Mouse (Mus musculus): ENCODE measurements around the gene Ttyh2. TPM values are rescaled to one million over a fixed set of nuclear protein-coding genes. Genes with fewer than 3 reads are reported as not detected.
A peak's percentile ranks its signal among the peaks of the same experiment; 100 is the strongest.

Gene Ttyh2
- polyA plus RNA-seq, 1 experiment from 2014 or later, result 11.4 TPM

GRCm38 (mm10) chr11:114736913-114737624, 61.8 kb downstream of the Ttyh2 start:
- ATAC-seq (ENCODE audit: low FRiP score) (peak; percentile 56; the same call in 1 of the 2 replicates), DNase-seq (ENCODE audit: low spot score, missing footprints) (peak; percentile 94)
- peaks cover 22% of the 10 kb centered on the region for H3K4me1 ChIP-seq (ENCODE audit: control insufficient read depth, insufficient read depth, low read length)
- H3K9me3 ChIP-seq (ENCODE audit: control insufficient read depth, low read length), result no peaks in the 10 kb centered on the region
- peaks cover 7% of the 10 kb centered on the region for H3K27me3 ChIP-seq (ENCODE audit: control insufficient read depth, insufficient read depth, low read length)
- H3K4me3 ChIP-seq (ENCODE audit: low read depth, low read length), result no peak overlapping the region
- H3K27ac ChIP-seq (ENCODE audit: low read depth, low read length), result no peak overlapping the region
- peak overlapping the region; percentile 33; the same call in 1 of the 2 replicates for H3K9ac ChIP-seq (ENCODE audit: low read length)
- WGBS, result 15% methylated on average over 11 of the region's 11 CpGs
- H3K4me2 ChIP-seq, result no peak overlapping the region
- H3K36me3 ChIP-seq (ENCODE audit: control insufficient read depth, insufficient read depth, low read length), result no peaks in the 10 kb centered on the region

GRCm38 (mm10) chr11:114740598-114740997, 65.4 kb downstream of the Ttyh2 start:
- Histone ChIP-seq H3K9ac (ENCODE audit: low read length) (no peak overlapping the region), H3K27ac (ENCODE audit: low read depth, low read length) (no peak overlapping the region), H3K27me3 (ENCODE audit: control insufficient read depth, insufficient read depth, low read length) (peaks cover 11% of the 10 kb centered on the region), H3K4me1 (ENCODE audit: control insufficient read depth, insufficient read depth, low read length) (peaks cover 22% of the 10 kb centered on the region), H3K9me3 (ENCODE audit: control insufficient read depth, low read length) (no peaks in the 10 kb centered on the region), H3K4me2 (no peak overlapping the region), H3K36me3 (ENCODE audit: control insufficient read depth, insufficient read depth, low read length) (no peaks in the 10 kb centered on the region), H3K4me3 (ENCODE audit: low read depth, low read length) (no peak overlapping the region)
- DNase-seq (ENCODE audit: low spot score, missing footprints), result peak; percentile 88
- no peak for ATAC-seq (ENCODE audit: low FRiP score)
- 29% methylated on average over 9 of the region's 10 CpGs for WGBS

GRCm38 (mm10) chr11:114741451-114741850, 66.2 kb downstream of the Ttyh2 start:
- Histone ChIP-seq H3K4me2 (peak overlapping the region; percentile 0; the same call in 1 of the 2 replicates), H3K4me3 (ENCODE audit: low read depth, low read length) (no peak overlapping the region), H3K9me3 (ENCODE audit: control insufficient read depth, low read length) (no peaks in the 10 kb centered on the region), H3K36me3 (ENCODE audit: control insufficient read depth, insufficient read depth, low read length) (no peaks in the 10 kb centered on the region), H3K27me3 (ENCODE audit: control insufficient read depth, insufficient read depth, low read length) (peaks cover 11% of the 10 kb centered on the region), H3K27ac (ENCODE audit: low read depth, low read length) (peak overlapping the region; percentile 27), H3K4me1 (ENCODE audit: control insufficient read depth, insufficient read depth, low read length) (peaks cover 22% of the 10 kb centered on the region), H3K9ac (ENCODE audit: low read length) (no peak overlapping the region)
- peak; percentile 93 for DNase-seq (ENCODE audit: low spot score, missing footprints)
- peak; percentile 84 for ATAC-seq (ENCODE audit: low FRiP score)
- WGBS, result 20% methylated on average over 6 of the region's 6 CpGs

- 1% methylated on average over 12 of the region's 12 CpGs for WGBS
- peak overlapping the region; percentile 27 for H3K4me2 ChIP-seq
- no peak overlapping the region for H3K9ac ChIP-seq (ENCODE audit: low read length)
- no peaks in the 10 kb centered on the region for H3K9me3 ChIP-seq (ENCODE audit: control insufficient read depth, low read length)
- no peak overlapping the region for H3K4me3 ChIP-seq (ENCODE audit: low read depth, low read length)
- no peaks in the 10 kb centered on the region for H3K36me3 ChIP-seq (ENCODE audit: control insufficient read depth, insufficient read depth, low read length)
- peaks cover 4% of the 10 kb centered on the region for H3K27me3 ChIP-seq (ENCODE audit: control insufficient read depth, insufficient read depth, low read length)
- peak; percentile 67; the same call in 1 of the 2 replicates for ATAC-seq (ENCODE audit: low FRiP score)
- H3K4me1 ChIP-seq (ENCODE audit: control insufficient read depth, insufficient read depth, low read length), result peaks cover 17% of the 10 kb centered on the region
- peak; percentile 100 for DNase-seq (ENCODE audit: low spot score, missing footprints)
- H3K27ac ChIP-seq (ENCODE audit: low read depth, low read length), result no peak overlapping the region
Measured at GRCm38 (mm10) chr11:114745134-114745533, 69.9 kb downstream of the Ttyh2 start.

GRCm38 (mm10) chr11:114747564-114748138, 72.4 kb downstream of the Ttyh2 start:
- no peaks in the 10 kb centered on the region for H3K4me1 ChIP-seq (ENCODE audit: control insufficient read depth, insufficient read depth, low read length)
- H3K36me3 ChIP-seq (ENCODE audit: control insufficient read depth, insufficient read depth, low read length), result no peaks in the 10 kb centered on the region
- H3K4me3 ChIP-seq (ENCODE audit: low read depth, low read length), result no peak overlapping the region
- 87% methylated on average over 12 of the region's 12 CpGs for WGBS
- H3K4me2 ChIP-seq, result no peak overlapping the region
- no peak for ATAC-seq (ENCODE audit: low FRiP score)
- no peaks in the 10 kb centered on the region for H3K9me3 ChIP-seq (ENCODE audit: control insufficient read depth, low read length)
- no peak for DNase-seq (ENCODE audit: low spot score, missing footprints)
- no peak overlapping the region for H3K9ac ChIP-seq (ENCODE audit: low read length)
- H3K27ac ChIP-seq (ENCODE audit: low read depth, low read length), result no peak overlapping the region
- H3K27me3 ChIP-seq (ENCODE audit: control insufficient read depth, insufficient read depth, low read length), result peaks cover 4% of the 10 kb centered on the region

- H3K4me2 ChIP-seq, result peak within 1 kb of the TSS; percentile 77
- H3K4me1 ChIP-seq (ENCODE audit: control insufficient read depth, insufficient read depth, low read length), result no peaks in the 10 kb centered on the region; the same call in 1 of the 2 replicates
- peaks cover 12% of the 10 kb centered on the region for H3K27me3 ChIP-seq (ENCODE audit: control insufficient read depth, insufficient read depth, low read length)
- 3% methylated on average over 51 of the region's 51 CpGs for WGBS
- H3K9ac ChIP-seq (ENCODE audit: low read length), result peak within 1 kb of the TSS; percentile 6
- H3K9me3 ChIP-seq (ENCODE audit: control insufficient read depth, low read length), result no peaks in the 10 kb centered on the region
- no peaks in the 10 kb centered on the region for H3K36me3 ChIP-seq (ENCODE audit: control insufficient read depth, insufficient read depth, low read length)
- peak within 1 kb of the TSS; percentile 35 for H3K4me3 ChIP-seq (ENCODE audit: low read depth, low read length)
- ATAC-seq (ENCODE audit: low FRiP score) (peak; percentile 87), DNase-seq (ENCODE audit: low spot score, missing footprints) (peak; percentile 97)
- H3K27ac ChIP-seq (ENCODE audit: low read depth, low read length), result no peak within 1 kb of the TSS
Measured at GRCm38 (mm10) chr11:114764820-114765818, 89.9 kb downstream of the Ttyh2 start, which contains the start of gene Kif19a. TSS of gene Kif19a (plus strand) at chr11:114765388.

GRCm38 (mm10) chr11:114769911-114770310, 94.7 kb downstream of the Ttyh2 start:
- H3K4me2 ChIP-seq, result no peak overlapping the region
- H3K36me3 ChIP-seq (ENCODE audit: control insufficient read depth, insufficient read depth, low read length), result no peaks in the 10 kb centered on the region
- H3K4me1 ChIP-seq (ENCODE audit: control insufficient read depth, insufficient read depth, low read length), result no peaks in the 10 kb centered on the region; the same call in 1 of the 2 replicates
- no peaks in the 10 kb centered on the region for H3K9me3 ChIP-seq (ENCODE audit: control insufficient read depth, low read length)
- 53% methylated on average over 6 of the region's 6 CpGs for WGBS
- no peak for DNase-seq (ENCODE audit: low spot score, missing footprints)
- no peak overlapping the region for H3K4me3 ChIP-seq (ENCODE audit: low read depth, low read length)
- H3K27ac ChIP-seq (ENCODE audit: low read depth, low read length), result no peak overlapping the region
- no peak overlapping the region for H3K9ac ChIP-seq (ENCODE audit: low read length)
- peaks cover 9% of the 10 kb centered on the region for H3K27me3 ChIP-seq (ENCODE audit: control insufficient read depth, insufficient read depth, low read length)
- no peak for ATAC-seq (ENCODE audit: low FRiP score)

Measured in midbrain, embryonic 11.5 days (tissue).